Mouse (Mus musculus) kidney, postnatal 14 days (tissue): ENCODE data around the gene Elane.
A peak's percentile ranks its signal among the peaks of the same experiment; 100 is the strongest.

Experiments
- DNase-seq: peaks from one replicate; pipeline ENCODE4 v3.0.0; 2022; ENCODE audit warnings: mixed read lengths

Gene Elane

DNA sequence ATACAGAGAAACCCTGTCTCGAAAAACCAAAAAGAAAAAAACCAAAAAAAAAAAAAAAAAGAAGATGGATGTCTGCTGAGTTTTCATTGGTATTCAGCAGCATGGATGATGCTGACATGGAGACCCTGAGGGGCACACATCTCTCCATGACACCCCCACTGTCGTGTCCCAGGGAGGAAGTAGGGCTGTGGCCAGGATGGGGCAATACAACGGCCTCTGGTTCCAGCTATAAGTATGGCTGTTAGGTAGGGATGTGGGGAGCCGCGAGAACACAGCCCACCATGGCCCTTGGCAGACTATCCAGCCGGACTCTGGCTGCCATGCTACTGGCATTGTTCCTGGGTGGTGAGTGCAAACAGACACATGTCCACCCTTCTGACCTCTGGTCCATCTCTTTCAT, at the start of gene Elane:
Gene Elane (plus strand): TSS at position 194 of the 400 bp plus-strand sequence.
- DNase-seq: no peak

DNA sequence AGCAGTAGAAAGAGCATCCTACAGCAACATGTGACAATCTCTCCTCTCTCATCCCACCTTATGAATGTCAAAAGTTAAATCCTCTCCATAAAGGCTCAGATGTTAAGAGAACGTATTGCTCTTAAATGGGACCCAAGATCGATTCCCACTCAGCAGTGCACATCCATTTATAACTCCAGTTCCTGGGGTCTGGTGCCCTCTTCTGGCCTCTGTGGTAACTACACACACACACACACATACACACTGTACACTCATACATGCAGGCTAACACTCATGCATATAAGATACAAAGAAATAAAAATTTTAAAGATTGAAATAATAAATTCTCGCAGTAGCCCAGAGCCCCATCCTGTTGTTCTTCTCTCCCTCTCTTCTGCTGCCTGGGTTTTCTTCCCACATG, 49.1 kb upstream of the Elane start:
- no peak for DNase-seq

DNA sequence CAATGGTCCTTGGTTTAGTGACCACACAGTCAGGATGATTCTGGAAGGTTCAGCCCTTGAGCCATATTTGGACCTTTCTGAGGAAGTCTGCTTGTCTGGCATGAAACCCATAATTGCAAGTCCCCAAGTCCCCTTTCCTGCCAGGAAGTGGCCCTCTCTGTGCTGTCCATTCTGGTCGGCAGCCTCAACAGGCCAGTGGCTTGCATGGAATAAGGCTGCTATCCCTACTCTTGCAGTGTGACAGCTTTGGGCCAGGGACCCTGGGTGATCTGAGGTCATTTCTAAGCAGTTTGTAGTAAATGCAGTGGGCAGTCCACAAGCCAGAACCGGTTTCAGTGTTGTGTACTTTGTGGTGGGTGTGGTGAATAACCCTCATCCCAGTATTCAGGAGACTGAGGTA, 47.9 kb upstream of the Elane start:
- no peak for DNase-seq

DNA sequence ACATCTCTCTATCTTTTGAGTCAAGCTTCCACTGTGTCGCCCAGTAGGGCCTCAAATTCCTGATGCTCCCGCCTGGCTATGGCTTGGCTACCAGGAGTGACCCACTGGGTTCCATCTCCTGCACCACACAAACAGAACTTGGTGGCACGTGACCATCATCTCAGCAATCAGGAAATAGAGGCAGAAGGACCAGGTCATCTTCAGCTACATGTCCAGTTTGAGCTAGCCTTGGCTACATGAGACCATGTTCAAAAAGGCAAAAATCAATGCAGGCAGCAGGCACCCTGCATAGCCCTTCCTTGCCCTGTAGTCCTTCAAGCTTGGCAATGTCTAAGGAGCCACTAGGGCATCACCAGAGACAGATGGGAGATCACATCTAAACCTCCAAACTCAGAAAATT, 46.0 kb upstream of the Elane start:
- no peak for DNase-seq

DNA sequence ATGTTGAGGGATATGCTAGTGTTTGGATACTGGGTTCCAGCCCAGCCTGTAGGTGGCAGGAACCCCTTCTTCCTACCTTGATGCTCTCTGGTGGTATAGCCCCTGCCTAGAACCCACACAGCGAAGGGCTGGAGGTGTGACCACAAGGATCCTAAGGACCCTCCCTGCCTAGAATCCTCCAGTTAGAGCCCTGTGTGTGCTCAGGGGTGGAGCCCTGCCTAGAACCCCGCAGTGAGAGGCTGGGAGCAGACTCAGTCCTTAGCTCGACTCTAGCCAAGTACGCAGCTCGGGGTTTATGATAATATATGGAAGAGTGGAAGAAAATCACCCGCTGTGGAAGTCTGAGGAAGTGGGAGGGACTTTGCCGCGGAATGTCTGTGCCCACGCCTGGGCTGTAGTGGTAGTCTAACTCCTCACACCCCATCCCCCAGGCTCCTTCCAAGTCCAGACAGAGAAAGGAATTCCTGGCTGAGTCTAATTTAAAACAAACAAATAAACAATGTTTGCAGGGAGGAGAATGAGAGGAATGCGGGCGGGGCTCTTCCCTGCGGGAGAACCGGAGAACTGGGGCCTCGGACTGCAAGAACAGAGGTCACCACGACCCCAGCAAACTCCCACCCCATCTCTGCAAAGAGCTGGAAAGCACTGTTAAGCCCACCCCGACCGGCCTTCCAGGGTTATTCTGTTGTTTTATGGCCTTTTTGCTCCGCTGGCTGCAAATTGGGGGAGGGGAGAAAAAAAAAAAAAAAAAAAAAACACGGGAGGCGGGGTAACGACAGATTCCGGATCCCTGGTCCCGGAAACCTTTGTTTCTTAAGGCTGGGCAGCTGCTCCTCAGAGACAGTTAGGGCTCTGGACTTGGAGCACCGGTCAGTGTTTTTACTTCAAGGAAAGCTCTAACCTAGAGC, 45.1 kb upstream of the Elane start:
- DNase-seq: peak; percentile 90

DNA sequence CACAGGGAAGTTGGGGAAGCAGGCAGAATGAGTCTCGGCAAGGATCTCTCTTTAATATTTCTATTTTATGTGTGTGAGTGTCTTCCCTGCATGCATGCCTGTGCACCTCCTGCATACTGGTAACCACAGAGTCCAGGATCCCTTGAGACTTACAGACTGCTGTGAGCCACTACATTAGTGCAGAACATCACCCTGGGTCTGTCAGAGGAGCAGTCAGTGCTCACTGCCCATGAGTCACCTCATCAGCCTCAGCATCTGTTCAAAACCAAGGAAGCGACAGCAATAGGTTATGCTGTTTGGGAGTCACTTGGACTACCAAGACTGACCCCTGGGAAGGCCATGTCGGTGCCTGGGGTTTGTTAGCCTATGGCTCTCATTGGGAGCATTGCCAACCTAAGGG, 43.7 kb upstream of the Elane start:
- DNase-seq: no peak

DNA sequence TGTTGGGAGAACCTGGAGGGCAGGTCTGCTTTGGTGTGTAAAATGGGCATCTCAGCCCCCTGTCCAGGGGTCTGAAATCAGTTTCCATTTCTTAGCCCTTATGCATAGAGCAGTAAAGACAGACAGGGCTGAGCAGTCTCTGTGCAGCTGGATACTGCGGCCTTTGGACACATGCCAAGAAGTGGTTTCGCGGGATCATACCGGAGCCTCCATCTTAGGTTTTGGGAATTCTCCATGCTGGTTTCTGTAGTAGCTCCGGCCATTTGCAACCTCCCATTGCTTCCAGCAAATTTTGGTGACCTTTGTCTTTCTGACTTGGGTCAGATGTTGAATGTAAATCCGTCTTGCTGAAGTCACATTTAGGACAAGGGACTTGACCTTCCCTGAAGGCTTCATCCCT, 42.6 kb upstream of the Elane start:
- no peak for DNase-seq

DNA sequence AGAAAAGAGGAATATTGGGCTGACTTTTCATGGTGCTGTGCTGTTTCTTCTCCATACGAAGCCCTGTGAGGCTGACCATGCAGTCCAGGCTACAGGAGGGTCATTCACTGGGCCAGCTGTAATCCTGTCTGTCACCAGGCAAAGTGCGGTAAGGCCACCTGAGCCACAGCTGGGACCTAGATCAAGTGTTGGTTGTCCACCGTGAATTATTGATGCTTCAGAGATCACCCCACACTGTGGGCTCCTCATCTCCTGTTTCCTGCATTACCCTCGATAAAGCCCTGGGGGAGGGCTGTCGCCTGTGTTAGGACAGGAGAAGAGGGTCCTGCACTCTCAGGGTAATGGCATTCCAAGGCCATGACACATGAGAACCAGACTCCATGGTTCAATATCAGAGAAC, 39.5 kb upstream of the Elane start:
- DNase-seq: no peak

DNA sequence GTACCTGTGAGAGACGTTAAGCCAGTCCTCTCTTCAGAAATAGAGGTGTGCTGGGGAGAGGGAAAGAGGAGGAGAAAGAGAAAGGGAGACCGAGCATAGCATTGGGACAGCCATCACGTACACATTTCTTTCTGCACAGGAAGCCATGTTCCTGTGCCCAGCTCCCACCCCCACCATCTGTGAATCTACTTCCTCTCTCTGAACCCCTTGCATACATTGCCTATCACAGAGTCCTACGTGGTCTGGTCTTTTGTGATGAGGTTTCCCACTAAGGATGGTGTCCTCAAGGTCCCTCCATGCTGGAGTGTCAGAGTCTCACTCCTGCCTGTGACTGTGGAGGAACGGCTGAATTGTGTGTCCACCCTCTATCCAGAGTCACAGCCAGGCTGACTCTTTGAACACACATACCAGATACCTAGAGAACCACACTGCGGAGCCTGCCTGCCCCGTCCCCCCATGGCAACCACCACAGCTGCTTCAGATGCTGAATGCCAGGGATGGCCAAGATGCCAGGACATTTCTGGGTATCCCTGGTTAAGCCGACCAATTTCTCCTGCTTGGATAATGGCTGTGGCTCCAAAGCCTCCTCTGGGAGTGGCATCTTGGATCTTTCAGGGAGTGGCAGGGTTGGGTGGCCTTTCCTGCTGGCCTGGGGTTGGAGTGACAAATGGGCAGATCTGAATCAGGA, 36.0 kb upstream of the Elane start:
- no peak for DNase-seq

DNA sequence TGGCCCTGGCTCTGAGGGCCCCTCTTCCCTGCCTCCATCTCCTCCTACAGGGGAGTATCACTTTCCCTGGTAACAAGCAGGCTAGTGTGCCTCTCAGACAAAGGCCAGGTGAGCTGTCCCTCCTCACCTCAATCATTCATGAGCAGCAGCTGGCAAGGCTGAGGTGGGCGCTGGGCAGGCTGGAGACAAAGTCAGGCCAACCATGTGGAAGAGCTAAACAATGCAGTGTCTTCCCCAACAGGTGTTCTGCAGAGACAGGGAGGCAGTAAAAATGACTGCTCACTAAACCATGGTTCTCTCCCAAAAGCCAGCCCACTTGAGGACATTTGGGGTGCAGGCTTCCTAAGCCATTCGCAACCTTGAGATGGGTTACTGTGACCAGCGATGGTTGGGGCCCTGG, 34.4 kb upstream of the Elane start:
- no peak for DNase-seq

DNA sequence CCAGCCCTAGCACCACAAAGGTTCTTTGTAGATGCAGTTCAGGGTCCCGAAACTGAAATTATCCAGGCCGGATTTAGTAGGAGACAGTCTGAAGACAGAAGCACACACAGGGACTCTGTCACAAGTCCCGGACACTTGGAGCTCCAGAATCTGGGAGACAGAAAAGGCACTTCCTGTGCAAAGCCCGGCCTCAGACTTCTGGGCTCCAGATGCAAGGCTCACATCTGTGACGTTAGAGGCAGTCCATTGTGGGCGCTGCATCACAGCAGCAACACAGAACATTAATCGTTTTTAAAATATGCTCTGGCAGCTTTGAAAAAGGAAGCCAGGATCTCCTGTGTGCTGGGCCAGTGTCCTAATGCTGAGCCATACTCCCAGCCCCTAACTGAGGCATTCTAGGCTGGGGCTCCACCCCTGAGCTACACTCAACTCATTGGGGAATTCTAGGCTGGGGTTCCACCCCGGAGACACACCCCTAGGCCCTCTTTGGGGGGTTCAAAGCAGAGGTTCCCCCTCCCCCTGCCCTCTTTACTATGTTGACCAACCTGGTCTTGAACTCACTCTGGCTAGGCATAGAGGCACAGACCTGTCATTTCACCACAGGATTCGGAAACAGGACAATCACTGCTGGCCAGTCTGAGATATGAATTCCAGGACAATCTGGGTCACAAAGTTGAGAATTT, 33.8 kb upstream of the Elane start:
- DNase-seq: peak; percentile 82

DNA sequence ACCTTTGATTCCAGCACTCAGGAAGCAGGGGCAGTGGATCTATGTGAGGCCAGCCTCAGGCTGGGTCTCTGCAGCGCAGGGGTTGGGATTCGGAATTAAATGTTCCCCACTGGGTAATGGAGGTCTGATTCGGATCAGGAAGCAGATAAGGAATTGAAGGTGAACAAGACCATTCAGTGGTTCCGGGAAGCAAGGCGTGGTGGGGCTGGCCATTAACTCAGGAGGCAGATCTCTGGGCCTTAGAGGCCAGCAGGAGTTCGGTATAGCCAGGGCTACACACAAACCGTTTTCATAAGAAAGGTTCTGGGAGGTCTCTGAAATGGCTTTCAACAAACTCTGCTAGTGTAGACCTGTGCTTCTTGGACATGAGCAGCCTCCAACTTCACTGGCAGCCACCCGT, 33.2 kb upstream of the Elane start:
- DNase-seq: no peak

DNA sequence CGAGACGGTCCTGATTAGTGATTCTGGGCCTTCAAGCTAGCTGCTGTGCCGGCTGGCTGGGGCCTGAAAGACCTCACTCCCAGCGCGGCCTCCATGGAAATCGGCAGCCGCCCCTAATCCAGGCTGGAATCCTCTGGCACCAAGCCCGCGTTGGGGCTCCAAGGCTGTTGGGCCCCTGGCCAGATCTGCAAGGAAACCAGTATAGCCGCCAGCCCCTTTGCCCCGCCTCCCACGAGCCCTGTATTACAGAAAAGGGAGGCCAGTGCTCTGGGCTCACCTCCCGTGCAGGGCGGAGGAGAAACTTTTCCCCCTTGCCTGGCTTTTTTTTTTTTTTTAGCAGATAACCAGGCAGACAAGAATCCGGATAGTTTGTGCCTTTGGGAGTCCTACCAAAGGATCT, 32.7 kb upstream of the Elane start:
- peak; percentile 99 for DNase-seq

DNA sequence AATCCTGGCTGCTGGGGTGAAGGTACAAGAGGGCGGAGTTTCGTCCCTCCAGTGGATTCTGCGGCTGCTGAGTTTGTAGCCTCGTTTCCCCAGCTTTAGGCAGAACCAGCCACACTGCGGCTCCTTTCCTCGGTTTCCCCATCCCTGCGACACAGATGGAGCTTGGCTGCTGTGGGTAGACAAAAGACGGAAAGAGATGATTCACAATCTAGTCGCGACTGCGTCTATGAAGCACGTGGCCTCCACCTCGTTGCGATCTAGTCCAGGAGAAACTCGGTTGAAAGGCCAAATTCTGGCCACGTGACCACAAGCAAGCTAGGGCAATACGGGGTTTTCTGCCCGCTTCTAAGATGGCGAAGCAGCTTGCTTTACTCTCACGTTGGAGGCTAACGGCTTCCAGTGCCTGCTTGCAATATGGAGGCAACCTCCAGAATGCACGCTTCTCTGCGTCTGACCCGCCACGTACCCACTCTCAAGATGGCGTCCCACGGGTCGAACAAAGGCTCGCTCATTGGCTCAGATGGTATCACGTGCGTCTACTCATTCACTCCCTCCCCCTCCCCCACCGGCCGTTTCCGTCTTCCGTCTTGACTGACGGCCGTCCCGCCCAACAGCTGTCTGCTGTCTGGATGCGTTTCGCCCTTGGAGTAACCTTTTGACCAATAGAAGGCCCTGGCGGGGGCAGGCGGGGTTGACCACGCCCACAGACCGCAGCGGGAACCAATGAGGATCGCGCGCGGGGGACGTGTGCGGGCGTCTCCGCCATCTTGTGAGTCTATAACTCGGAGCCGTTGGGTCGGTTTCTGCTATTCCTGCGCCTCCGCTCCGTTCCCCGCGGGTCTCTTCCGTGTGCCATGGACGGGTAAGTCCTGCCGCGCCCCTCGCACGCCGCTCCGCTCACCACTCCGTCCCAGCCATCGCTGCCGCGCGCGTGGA, 31.9 kb upstream of the Elane start, which contains the start of gene Ptbp1:
Gene Ptbp1 (plus strand): TSS at position 568 of the 936 bp plus-strand sequence.
- DNase-seq: peak; percentile 100

DNA sequence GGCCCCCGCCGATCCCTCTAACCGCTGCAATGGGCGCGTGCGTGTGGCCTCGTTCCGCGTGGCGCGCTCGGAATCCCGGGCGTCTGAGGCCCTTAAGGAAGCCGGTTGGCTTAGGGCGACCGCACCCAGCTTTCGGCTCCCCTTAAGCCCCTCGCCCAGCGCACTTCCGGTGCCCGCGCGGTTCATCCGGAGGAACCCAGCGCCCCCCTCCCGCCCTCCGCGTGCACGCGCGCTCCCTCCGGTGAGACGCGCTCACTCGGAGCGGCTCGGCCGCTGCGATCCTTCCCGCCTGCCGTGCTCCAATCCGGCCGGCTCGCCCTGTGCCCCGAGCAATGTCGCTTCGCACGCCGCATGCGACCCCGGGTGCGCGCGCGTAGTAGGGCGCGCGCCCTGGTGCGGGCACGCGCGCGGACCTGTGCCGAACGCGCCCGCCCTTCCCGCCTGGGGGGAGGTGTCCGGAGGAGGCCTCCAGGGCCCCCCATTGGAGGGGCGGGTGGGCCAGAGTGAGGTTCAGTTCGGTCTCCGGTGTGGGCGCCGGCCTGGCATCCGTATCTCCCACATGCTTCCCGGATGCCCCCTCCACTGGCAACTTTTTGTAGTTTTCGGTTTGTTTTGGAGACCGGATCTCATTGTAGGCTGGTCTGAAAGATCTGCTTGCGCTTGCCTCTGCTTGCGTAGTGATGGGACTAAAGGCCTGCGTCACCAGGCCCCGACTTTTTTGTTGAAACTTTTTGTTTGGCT, 31.1 kb upstream of the Elane start:
- DNase-seq: peak; percentile 82

DNA sequence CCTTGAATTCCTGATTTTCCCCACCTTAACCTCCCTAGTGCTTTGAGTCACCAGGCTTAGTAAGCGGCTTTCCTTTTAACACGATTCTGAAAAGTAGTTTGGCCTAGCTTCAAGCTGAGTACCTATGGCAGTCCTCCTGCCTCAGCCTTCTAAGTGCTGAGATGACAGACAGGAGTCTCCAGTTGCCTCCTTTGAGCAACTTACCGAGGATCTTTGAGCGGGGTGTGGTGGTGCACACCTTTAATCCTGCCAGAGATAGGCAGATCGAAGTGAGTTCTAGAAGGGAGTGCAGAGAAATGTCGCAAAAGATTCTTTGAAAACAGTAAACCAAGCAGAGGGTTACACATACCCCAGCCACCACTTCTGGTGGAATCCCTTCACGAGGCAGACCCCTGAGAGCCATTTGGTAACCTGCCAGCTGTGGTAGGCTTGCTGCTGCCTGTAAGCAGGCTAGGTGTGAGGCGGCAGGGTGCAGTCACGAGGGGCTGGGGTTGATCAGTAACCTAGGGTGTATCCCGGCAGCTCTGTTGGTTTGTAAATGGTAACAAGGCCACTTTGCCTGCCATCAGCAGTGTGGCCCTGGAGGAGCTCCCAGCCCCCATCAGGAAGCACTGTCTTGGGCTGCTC, 30.4 kb upstream of the Elane start:
- peak; percentile 91 for DNase-seq

DNA sequence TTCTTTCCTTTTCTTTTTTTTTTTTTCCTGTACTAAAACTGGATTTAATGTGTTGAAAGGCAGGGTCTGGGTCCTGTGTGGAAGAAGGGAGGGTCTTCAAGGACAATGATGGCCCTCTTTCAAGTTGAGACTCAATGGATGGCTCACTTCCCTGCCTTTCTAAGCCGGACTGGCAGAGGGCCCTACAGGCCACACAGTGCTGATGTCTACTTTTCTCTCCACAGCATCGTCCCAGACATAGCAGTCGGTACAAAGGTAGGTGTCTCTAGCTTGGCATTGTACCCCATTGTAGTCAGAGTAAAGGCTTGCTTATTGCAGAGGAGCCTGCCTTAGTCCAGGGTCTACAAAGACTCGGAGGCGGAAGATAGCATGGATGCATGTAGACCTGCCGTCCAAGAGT, 29.8 kb upstream of the Elane start:
- DNase-seq: no peak

DNA sequence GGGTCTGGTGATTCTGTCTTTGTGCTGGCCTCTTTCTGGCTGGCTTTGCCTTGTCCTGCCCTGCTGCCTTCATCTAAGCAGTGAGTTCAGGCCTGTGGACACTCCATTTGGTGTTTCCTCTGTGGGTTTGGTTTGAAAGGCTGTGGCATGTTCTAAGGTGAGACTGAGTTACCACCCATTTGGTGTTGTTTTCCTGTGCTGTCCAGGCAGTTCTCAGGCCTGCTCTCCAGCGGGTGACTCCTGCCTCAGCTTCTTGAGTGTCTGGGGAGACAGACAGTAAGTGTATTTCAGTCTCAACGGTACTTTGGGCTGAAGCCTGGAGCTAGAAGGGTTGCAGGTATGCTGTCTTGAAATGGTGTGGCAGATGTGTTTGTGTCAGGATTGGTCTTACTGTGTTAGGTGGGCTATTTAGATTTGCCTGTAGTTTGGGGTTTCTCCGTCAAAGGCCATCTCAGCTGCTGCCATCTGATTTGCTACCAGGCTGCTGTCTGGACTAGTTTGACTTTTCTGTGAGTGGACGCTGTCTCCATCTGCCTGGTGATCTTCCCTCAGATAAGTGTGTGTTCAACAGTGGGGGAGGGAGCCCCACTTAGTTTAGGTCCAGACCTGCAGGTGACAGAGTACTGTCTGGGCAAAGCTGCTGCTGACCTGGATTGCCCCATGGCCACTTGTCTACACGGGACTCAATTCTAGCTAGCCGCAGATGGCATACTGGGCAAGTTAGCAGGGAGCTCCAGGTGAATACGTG, 29.2 kb upstream of the Elane start:
- DNase-seq: no peak

DNA sequence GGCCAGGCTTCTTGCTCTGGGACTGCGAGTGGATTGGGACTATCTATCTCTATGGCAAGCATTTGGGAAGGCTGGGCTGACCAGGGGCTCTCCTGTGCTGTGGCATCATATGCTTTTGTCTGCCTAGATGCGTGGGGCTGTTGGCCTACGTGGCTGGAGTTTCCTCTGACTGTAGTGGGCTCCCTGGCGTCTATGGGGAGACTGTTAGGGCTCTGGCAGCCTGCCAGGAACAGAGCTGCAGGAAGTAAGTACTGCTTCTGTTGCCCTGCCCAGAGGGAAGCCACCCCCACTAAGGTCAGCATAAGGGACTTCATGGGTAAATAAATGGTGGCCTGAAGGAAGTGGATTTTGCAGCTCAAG, 28.6 kb upstream of the Elane start:
- peak; percentile 91 for DNase-seq

DNA sequence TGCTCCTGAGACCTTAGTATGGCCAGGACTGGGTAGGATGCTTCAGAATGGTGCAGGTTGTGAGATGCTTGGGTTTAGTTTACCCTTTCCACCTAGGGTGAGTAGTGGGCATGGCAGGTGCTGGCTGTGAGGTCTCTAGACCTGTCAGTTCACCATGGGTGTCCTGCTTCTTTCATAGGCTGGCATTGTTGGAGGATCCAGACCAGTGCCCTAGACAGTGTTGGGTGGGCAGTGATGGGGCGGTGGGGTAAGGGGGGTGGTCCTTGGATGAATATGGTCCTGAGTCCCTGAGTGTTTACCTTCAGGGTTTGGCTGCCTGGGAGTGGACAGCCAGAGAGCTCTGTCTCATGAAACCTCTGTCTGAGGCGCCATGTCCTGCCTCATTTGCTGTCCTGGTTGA, 28.2 kb upstream of the Elane start:
- DNase-seq: no peak
